Mouse (Mus musculus) stomach, postnatal 0 days (tissue): ENCODE measurements at regions not wholly inside any gene's neighbourhood (a gene's known extent, or its start where the extent isn't known, plus 50 kb on each side); places are given as distances from the start of the nearest gene placed in this dataset.
"Not testable (repeated sequence)": the region's sequence is repeated elsewhere in the genome, so short reads cannot be mapped to it uniquely, and the experiment has no call there.

ENCODE experiments used
- ATAC-seq: fragments of 200-750 bp; cut with Nextera tagmentation; 2 replicates; pipeline ENCODE4 v1.8.0; 2017; ENCODE audit not compliant: low FRiP score, low TSS enrichment
- DNase-seq: peaks from one replicate; pipeline ENCODE4 v3.0.0-alpha.2; 2016; ENCODE audit warnings: low spot score
- H3K27ac ChIP-seq: fragments of 300-500 bp; sonication (generic); replicated peaks from 2 replicates; pipeline ENCODE4 v1.5.1; 2014; ENCODE audit warnings: mild to moderate bottlenecking, control low read depth
- H3K27me3 ChIP-seq: fragments of 300-500 bp; sonication (generic); 2 replicates; pipeline ENCODE4 v1.6.1; 2014; ENCODE audit warnings: low read length; ENCODE audit not compliant: control insufficient read depth, insufficient read depth
- H3K36me3 ChIP-seq: fragments of 300-500 bp; sonication (generic); 2 replicates; pipeline ENCODE4 v1.6.1; 2014; ENCODE audit warnings: low read length, mixed read lengths; ENCODE audit not compliant: control insufficient read depth, insufficient read depth
- H3K4me1 ChIP-seq: fragments of 300-500 bp; sonication (generic); replicated peaks from 2 replicates; pipeline ENCODE4 v1.6.1; 2014; ENCODE audit warnings: antibody characterized with exemption; ENCODE audit not compliant: control insufficient read depth, insufficient read depth
- H3K4me2 ChIP-seq: fragments of 300-500 bp; sonication (generic); replicated peaks from 2 replicates; pipeline ENCODE4 v1.6.1; 2014; ENCODE audit warnings: low read depth, mild to moderate bottlenecking, control low read depth, moderate library complexity
- H3K4me3 ChIP-seq: fragments of 300-500 bp; sonication (generic); 2 replicates; pipeline ENCODE4 v1.5.1; 2014; ENCODE audit warnings: low read depth, low read length, control low read depth
- H3K9ac ChIP-seq: fragments of 300-500 bp; sonication (generic); 2 replicates; pipeline ENCODE4 v1.6.1; 2014; ENCODE audit warnings: mild to moderate bottlenecking, low read length, control low read depth, mixed read lengths
- H3K9me3 ChIP-seq: fragments of 300-500 bp; sonication (generic); 2 replicates; pipeline ENCODE4 v1.6.1; 2016; ENCODE audit warnings: low read length; ENCODE audit not compliant: control insufficient read depth
- CTCF ChIP-seq: IDR thresholded peaks from 2 replicates; pipeline ENCODE4 v1.5.1; 2016; ENCODE audit warnings: antibody characterized with exemption, low read depth, mild to moderate bottlenecking, moderate library complexity
- EP300 ChIP-seq: optimal IDR thresholded peaks from 2 replicates; pipeline ENCODE3; 2016; ENCODE audit warnings: antibody characterized with exemption
- WGBS: fragments of 180-500 bp; shearing (Covaris S2); extraction: QIAGEN DNeasy Blood & Tissue Kit; methylation state at CpG from one replicate; pipeline ENCODE4 v1.1.7; 2014; 5-methylcytosine and 5-hydroxymethylcytosine counted together

DNA sequence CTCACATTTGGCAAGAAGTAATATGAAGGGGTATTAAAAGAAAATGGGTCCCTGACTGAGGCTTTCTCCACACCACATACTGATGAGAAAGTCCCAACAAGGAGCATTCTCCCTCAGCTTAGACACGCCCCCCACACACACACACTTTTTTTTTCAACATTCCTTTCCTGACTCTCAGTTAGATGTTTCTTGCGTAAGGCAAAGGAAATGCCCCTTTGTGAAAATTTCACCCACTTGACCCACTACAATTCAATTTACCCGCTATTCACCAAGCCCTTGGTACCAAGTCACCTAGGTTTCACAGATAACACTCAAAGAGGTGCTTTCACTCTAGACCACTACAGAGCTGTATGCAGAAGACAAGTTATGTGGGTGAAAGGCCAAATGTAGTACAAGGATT, 488.3 kb upstream of the Smim15 start:
- no peaks in the 10 kb centered on the region for H3K4me1 ChIP-seq
- TF ChIP-seq CTCF (no peak), EP300 (no peak)
- H3K4me2 ChIP-seq = no peak overlapping the region
- H3K4me3 ChIP-seq = no peak overlapping the region
- no peaks in the 10 kb centered on the region for H3K9me3 ChIP-seq
- H3K27ac ChIP-seq = no peak overlapping the region
- no peak for DNase-seq
- H3K9ac ChIP-seq = no peak overlapping the region
- WGBS = 75% methylated on average over 3 of the region's 3 CpGs
- H3K36me3 ChIP-seq = no peaks in the 10 kb centered on the region
- no peak for ATAC-seq
- no peaks in the 10 kb centered on the region for H3K27me3 ChIP-seq

DNA sequence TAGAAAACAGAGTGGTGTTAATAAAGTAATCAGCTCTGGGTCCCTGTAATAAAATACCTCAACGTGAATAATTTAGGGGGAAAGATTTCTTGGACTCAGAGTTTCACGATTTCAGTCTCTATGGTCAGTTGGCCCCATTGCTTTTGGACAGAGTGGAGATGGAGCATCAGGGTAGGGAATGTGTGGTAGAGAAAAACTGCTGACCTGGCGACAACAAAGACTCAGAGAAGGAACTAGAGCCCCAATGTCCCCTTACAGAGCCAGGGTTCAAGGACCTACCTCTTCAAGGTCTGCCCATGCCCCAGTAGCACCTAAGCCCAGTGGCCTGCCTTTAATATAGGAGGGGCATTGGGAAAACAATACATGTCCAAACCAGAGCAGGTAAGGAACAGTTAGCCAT, 490.2 kb upstream of the Smim15 start:
- Histone ChIP-seq H3K9me3 (no peaks in the 10 kb centered on the region), H3K4me3 (no peak overlapping the region), H3K27me3 (no peaks in the 10 kb centered on the region), H3K36me3 (no peaks in the 10 kb centered on the region), H3K4me1 (no peaks in the 10 kb centered on the region), H3K9ac (no peak overlapping the region), H3K27ac (no peak overlapping the region), H3K4me2 (no peak overlapping the region)
- WGBS = 83% methylated on average over 3 of the region's 3 CpGs
- TF ChIP-seq CTCF (no peak), EP300 (no peak)
- ATAC-seq (no peak), DNase-seq (no peak)

DNA sequence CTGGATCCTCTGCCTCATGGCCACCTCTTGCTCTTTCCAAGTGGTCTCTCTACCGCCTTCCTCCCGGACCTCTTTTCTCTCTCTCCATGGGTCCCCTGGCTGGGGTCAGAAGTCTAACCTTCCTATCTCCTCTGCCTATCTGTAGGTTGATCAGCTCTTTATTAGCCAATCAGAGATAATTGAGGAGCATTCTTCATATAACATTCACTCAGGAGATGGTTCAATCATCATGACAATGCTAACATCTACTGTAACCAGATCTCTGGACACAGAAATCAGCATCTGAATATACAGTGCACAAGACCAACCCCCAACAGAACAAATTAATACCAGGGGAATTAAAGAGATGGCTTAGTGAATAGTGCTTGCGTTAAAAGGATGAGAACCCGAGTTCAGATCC, 492.1 kb upstream of the Smim15 start:
- 91% methylated on average over 4 of the region's 4 CpGs for WGBS
- Histone ChIP-seq H3K4me3 (no peak overlapping the region), H3K36me3 (no peaks in the 10 kb centered on the region), H3K9ac (no peak overlapping the region), H3K9me3 (no peaks in the 10 kb centered on the region), H3K4me2 (no peak overlapping the region), H3K27me3 (no peaks in the 10 kb centered on the region), H3K4me1 (no peaks in the 10 kb centered on the region), H3K27ac (no peak overlapping the region)
- TF ChIP-seq EP300 (no peak), CTCF (no peak)
- DNase-seq (no peak), ATAC-seq (no peak)

DNA sequence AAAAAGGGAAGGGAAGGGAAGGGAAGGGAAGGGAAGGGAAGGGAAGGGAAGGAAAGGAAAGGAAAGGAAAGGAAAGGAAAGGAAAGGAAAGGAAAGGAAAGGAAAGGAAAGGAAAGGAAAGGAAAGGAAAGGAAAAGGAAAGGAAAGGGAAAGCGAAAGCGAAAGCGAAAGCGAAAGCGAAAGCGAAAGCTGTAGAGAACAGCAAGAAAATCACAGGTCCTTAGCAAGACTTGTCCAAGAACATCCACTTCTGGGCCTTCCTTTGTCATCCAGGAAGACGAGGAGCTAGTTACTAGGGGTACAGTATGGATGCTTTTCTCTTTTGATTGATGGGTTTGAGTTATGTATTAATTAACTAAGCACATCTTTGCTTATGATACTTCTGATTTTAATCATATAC, 494.3 kb upstream of the Smim15 start:
- not testable (repeated sequence) for H3K4me2 ChIP-seq, DNase-seq

DNA sequence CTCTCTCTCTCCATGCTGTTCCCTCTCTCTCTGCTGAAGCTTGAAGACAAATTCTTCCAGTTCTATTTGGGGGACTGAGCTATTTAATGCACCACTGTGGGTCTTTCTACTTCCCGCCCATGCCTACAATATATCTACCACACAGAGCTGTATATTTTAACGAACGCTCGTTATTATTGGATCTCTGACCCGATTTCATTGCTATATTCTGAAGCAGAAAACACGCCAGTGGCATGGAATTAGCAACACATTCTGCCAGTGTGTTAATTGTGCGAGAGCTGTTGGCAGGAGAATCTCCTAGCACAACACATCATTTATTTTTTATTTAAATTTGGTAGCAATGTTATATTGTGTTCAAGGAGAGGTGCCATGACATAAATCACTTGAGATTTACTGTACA, 497.2 kb upstream of the Smim15 start:
- Histone ChIP-seq H3K36me3 (no peaks in the 10 kb centered on the region), H3K27me3 (no peaks in the 10 kb centered on the region), H3K27ac (no peak overlapping the region), H3K4me1 (no peaks in the 10 kb centered on the region), H3K4me3 (no peak overlapping the region), H3K4me2 (no peak overlapping the region), H3K9me3 (no peaks in the 10 kb centered on the region), H3K9ac (no peak overlapping the region)
- 87% methylated on average over 7 of the region's 7 CpGs for WGBS
- TF ChIP-seq CTCF = no peak
- TF ChIP-seq EP300 = no peak
- ATAC-seq (no peak), DNase-seq (no peak)

More for the DNA sequence above, 494.3 kb upstream of the Smim15 start:
- 91% methylated on average over 7 of the region's 7 CpGs for WGBS
- ATAC-seq, H3K27ac ChIP-seq, H3K36me3 ChIP-seq, H3K9ac ChIP-seq, H3K27me3 ChIP-seq, H3K4me3 ChIP-seq, H3K4me1 ChIP-seq, H3K9me3 ChIP-seq: not testable (repeated sequence)

DNA sequence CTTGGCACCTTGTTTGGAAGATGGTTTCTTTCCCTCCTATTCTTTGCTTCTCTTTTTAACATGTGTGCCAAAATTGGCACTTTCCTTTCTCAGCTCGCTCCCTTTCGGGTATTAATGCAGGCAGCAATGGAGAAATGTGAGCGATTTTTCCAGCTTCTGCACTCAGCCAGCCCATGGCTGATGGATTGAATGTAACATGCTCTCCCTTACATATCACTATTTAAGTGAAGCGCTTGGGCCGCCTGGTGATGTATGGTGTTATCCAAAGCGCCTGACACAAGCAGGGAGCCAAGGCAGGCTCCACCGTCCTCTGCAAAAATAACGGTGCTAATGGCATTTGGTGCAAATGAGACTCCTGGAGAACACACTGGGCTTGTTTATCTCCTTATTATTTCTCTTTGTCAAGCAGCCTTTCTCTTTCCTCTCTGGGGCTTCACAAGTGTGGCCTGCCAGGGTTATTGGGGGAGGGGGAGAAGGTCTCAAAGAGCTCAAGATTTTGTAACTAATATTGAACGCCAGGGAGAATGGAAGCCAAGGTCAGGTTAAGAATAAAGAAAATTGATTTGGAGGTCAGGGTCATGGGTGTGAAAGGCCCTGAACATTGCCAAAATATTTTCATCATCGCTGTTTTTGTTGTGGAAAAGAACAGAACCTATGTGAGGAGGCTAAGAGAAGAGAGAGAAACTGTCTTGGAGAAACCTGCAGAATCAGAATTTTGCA, 497.9 kb upstream of the Smim15 start:
- DNase-seq (no peak), ATAC-seq (no peak)
- 52% methylated on average over 10 of the region's 10 CpGs for WGBS
- TF ChIP-seq CTCF = no peak
- TF ChIP-seq EP300 = no peak
- no peaks in the 10 kb centered on the region for H3K4me1 ChIP-seq
- H3K4me2 ChIP-seq = no peak overlapping the region
- no peak overlapping the region for H3K9ac ChIP-seq
- no peaks in the 10 kb centered on the region for H3K36me3 ChIP-seq
- no peaks in the 10 kb centered on the region for H3K27me3 ChIP-seq
- no peak overlapping the region for H3K27ac ChIP-seq
- H3K4me3 ChIP-seq = no peak overlapping the region
- H3K9me3 ChIP-seq = no peaks in the 10 kb centered on the region
